Mouse (Mus musculus) hindbrain, postnatal 0 days (tissue): ENCODE results near the gene Zfp53. TPM values are rescaled to one million over a fixed set of nuclear protein-coding genes. Genes with fewer than 3 reads are reported as not detected.

Experiments
- ATAC-seq: fragments of 200-750 bp; cut with Nextera tagmentation; 2 replicates; pipeline ENCODE4 v1.8.0; 2017; ENCODE audit warnings: mild to moderate bottlenecking, moderate TSS enrichment, moderate library complexity
- DNase-seq: peaks from one replicate; pipeline ENCODE4 v3.0.0-alpha.2; 2015; ENCODE audit warnings: low spot score
- H3K27ac ChIP-seq: fragments of 300-500 bp; sonication (generic); 2 replicates; pipeline ENCODE4 v1.5.1; 2014; ENCODE audit warnings: mild to moderate bottlenecking
- H3K27me3 ChIP-seq: fragments of 300-500 bp; sonication (generic); 2 replicates; pipeline ENCODE4 v1.6.1; 2014; ENCODE audit warnings: low read length, mixed read lengths; ENCODE audit not compliant: insufficient read depth
- H3K36me3 ChIP-seq: fragments of 300-500 bp; sonication (generic); 2 replicates; pipeline ENCODE4 v1.6.1; 2014; ENCODE audit warnings: low read length, mixed read lengths; ENCODE audit not compliant: insufficient read depth
- H3K4me1 ChIP-seq: fragments of 300-500 bp; sonication (generic); 2 replicates; pipeline ENCODE4 v1.6.1; 2014; ENCODE audit warnings: antibody characterized with exemption, low read length, mixed read lengths; ENCODE audit not compliant: insufficient read depth
- H3K4me2 ChIP-seq: fragments of 300-500 bp; sonication (generic); 2 replicates; pipeline ENCODE4 v1.6.1; 2014; ENCODE audit warnings: low read depth, mild to moderate bottlenecking, low read length, moderate library complexity, mixed read lengths
- H3K4me3 ChIP-seq: fragments of 300-500 bp; sonication (generic); 2 replicates; pipeline ENCODE4 v1.5.1; 2014; ENCODE audit warnings: low read length
- H3K9ac ChIP-seq: fragments of 300-500 bp; sonication (generic); replicated peaks from 2 replicates; pipeline ENCODE4 v1.6.1; 2014; ENCODE audit warnings: mild to moderate bottlenecking, low read length, moderate library complexity, mixed read lengths
- H3K9me3 ChIP-seq: fragments of 300-500 bp; sonication (generic); 2 replicates; pipeline ENCODE4 v1.6.1; 2016; ENCODE audit warnings: low read length, mixed read lengths
- CTCF ChIP-seq: IDR thresholded peaks from 2 replicates; pipeline ENCODE4 v1.5.1; 2016; ENCODE audit warnings: antibody characterized with exemption, control low read depth, low read depth
- WGBS: fragments of 180-500 bp; shearing (Covaris S2); extraction: QIAGEN DNeasy Blood & Tissue Kit; methylation state at CpG from one replicate; pipeline ENCODE4 v1.1.7; 2014; 5-methylcytosine and 5-hydroxymethylcytosine counted together
- polyA plus RNA-seq: library from polyadenylated mRNA; unstranded; fragments of >200 nt; fragmentation: Nextera tagmentation; extraction: Ambion mirVana; gene quantifications from 2 replicates; pipeline ENCODE4 v1.2.1, GENCODE M21; 2015
- total RNA-seq: library from RNA; depleted of rRNA; stranded (reverse); fragments of >200 nt; gene quantifications from 2 replicates; pipeline ENCODE4 v1.2.3, GENCODE M21; 2014; rRNA removed

The Zfp53 gene
- total and polyA plus RNA-seq, 2 experiments from 2014 or later = 3.1 to 7.9 TPM

DNA sequence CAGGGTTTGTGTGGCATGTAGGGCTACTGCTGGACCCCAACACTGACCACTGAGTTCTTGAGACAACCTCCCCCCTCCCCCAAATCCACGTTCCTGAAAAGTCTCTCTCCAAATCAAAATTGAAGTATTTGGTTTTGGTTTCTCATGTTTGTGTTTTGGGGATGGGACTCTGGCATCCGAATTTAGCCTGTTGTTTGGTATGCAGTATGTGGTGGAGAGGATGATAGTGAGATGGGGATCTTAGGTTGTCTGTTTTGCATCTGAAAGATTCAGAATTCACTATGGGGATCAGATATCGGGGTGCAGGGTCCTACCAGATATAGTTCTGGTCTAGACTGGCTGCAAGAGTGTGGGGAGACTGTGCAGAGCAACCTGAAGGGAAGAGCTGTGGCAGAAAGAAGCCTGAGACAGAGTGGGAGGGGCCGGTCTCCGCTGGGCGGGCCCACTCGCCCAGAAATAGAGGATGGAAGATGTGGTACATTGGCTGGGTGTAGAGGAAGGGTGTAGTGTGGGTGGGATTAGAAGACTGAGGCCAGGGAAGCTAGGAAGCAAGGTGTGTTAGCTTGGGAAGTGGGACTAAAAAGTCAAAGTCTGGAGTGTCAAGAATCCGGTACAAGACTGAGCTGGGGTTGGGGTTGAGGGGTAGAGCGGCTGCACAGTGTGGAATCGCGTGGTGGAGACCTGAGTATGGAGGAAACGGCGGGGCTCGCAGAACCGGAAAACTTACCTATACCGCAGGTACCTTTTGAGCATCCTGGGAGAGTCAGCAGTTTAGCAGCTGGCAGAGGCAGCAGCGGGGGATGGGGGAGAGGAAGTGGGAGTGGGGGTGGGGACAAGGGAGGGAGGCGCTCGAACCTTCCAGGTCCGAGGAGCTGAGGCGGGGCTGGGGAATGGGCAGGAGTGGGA, 46.6 kb downstream of the Zfp53 start, which contains the start of gene Zfp52:
Gene Zfp52 (plus strand): TSS at position 444 of the 906 bp plus-strand sequence.
- peak; percentile 42 for ATAC-seq
- Histone ChIP-seq H3K4me2 (peak within 1 kb of the TSS; percentile 91), H3K27ac (peak within 1 kb of the TSS; percentile 65), H3K36me3 (no peaks in the 10 kb centered on the region), H3K9me3 (no peaks in the 10 kb centered on the region), H3K4me3 (peak within 1 kb of the TSS; percentile 51), H3K4me1 (no peaks in the 10 kb centered on the region), H3K27me3 (no peaks in the 10 kb centered on the region), H3K9ac (peak within 1 kb of the TSS; percentile 57)
- TF ChIP-seq CTCF = no peak
- peak; percentile 39 for DNase-seq
- WGBS = 3% methylated on average over 20 of the region's 21 CpGs

DNA sequence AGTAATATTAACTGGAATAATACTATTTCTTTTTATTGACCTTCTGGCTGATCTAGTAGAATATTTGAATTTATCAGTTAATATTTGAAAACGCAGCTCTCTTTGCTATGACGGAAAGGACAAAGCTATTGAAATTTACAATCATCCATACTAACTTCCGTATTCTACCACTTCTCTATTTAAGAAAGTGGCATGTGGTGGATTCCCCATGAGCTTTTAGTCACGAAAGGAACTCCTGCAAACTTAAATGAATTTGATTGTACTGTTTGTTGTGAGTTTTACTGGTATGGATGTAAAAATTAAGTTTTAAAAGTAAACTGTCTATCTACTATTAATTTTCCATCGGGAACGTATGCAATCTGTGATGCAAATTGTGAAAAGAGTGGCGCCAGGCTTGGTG, 47.3 kb downstream of the Zfp53 start:
- no peak for DNase-seq
- Histone ChIP-seq H3K36me3 (no peaks in the 10 kb centered on the region), H3K9ac (peak overlapping the region; percentile 57; the same call in 1 of the 2 replicates), H3K9me3 (no peaks in the 10 kb centered on the region), H3K4me3 (peak overlapping the region; percentile 51), H3K4me1 (no peaks in the 10 kb centered on the region), H3K27ac (0 out of 2 replicates have a peak overlapping the region, but pooled peaks have one; percentile 65), H3K27me3 (no peaks in the 10 kb centered on the region), H3K4me2 (peak overlapping the region; percentile 91)
- TF ChIP-seq CTCF = no peak
- 32% methylated on average over 7 of the region's 7 CpGs for WGBS
- ATAC-seq = no peak

DNA sequence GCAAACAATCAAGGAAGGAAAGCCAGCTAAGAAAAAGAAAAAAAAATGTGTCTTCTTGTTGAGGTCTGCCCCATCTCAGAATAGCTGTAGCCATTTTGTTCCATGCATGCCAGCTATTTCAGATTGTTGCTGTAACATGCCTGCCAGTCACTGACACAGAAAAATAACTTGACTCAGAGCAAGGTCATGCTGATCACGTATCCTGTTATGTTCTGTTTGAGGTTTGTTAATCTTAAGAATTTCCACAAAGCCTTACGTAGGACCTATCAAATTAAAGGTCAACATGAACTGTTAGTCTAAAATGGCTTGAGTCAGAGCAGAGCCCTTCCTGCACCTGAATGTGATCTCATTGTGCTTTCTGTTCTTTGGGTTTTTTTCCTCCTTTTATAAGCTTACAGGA, 47.9 kb downstream of the Zfp53 start:
- WGBS = 77% methylated on average over 2 of the region's 2 CpGs
- H3K27ac ChIP-seq = no peak overlapping the region
- H3K9ac ChIP-seq = no peak overlapping the region
- ATAC-seq = no peak
- no peaks in the 10 kb centered on the region for H3K27me3 ChIP-seq
- no peak for DNase-seq
- no peak overlapping the region for H3K4me2 ChIP-seq
- no peaks in the 10 kb centered on the region for H3K4me1 ChIP-seq
- no peak for TF ChIP-seq CTCF
- H3K9me3 ChIP-seq = no peaks in the 10 kb centered on the region
- H3K4me3 ChIP-seq = no peak overlapping the region
- H3K36me3 ChIP-seq = no peaks in the 10 kb centered on the region

DNA sequence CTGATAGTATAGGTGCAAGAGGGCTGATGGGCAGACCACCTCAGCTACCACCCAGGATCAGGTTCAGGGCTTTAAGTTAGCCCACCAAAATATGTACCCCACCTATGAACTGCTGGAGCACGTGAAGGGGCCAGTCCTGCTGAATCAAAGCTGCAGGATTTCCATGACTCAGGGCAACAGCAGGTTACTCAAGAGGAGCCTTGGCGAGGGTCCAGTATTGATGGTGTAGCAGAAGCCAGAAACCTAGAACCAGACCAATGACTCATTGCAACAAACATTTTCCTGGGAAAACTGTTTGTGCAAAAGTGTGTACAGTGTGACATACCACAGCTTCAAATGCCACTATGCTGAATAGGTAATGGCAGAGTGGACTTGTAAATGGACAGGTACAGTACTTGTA, 69.0 kb downstream of the Zfp53 start:
- Histone ChIP-seq H3K36me3 (peaks cover 3% of the 10 kb centered on the region; the same call in 1 of the 2 replicates), H3K27ac (no peak overlapping the region), H3K9me3 (no peaks in the 10 kb centered on the region), H3K27me3 (no peaks in the 10 kb centered on the region), H3K4me1 (no peaks in the 10 kb centered on the region), H3K4me3 (no peak overlapping the region), H3K9ac (no peak overlapping the region), H3K4me2 (no peak overlapping the region)
- no peak for TF ChIP-seq CTCF
- WGBS = 83% methylated on average over 2 of the region's 2 CpGs
- DNase-seq (no peak), ATAC-seq (no peak)

Other genes with a start within 250 kb of the Zfp53 start
- not detected in 2 replicates for gene Vmn1r235, start 232.6 kb upstream of the Zfp53 start, total RNA-seq
- not detected in 2 replicates for gene Vmn1r235, start 232.6 kb upstream of the Zfp53 start, polyA plus RNA-seq
- not detected in 2 replicates for gene Vmn1r236, start 206.1 kb upstream of the Zfp53 start, total RNA-seq
- not detected in 2 replicates for gene Vmn1r236, start 206.1 kb upstream of the Zfp53 start, polyA plus RNA-seq
- not detected in 2 replicates for gene Vmn1r237, start 177.1 kb upstream of the Zfp53 start, total RNA-seq
- gene Vmn1r237, start 177.1 kb upstream of the Zfp53 start, polyA plus RNA-seq = not detected in 2 replicates
- 0.73 and 1.7 TPM in 2 replicates for gene Zfp677, start 105.2 kb upstream of the Zfp53 start, total RNA-seq
- 1.8 and 2.7 TPM in 2 replicates for gene Zfp677, start 105.2 kb upstream of the Zfp53 start, polyA plus RNA-seq
- 2.1 and 2.2 TPM in 2 replicates for gene Zfp54, start 65.8 kb upstream of the Zfp53 start, total RNA-seq
- gene Zfp54, start 65.8 kb upstream of the Zfp53 start, polyA plus RNA-seq = 1.8 and 2.4 TPM in 2 replicates
- 2.9 and 3.2 TPM in 2 replicates for gene Zfp51, start 38.6 kb upstream of the Zfp53 start, total RNA-seq
- gene Zfp51, start 38.6 kb upstream of the Zfp53 start, polyA plus RNA-seq = 5.6 TPM in 2 replicates
- gene Zfp52, start 46.5 kb downstream of the Zfp53 start, total RNA-seq = 2.0 and 2.1 TPM in 2 replicates
- 2.1 and 2.3 TPM in 2 replicates for gene Zfp52, start 46.5 kb downstream of the Zfp53 start, polyA plus RNA-seq
- 6.5 and 8.7 TPM in 2 replicates for gene Zfp948, start 78.0 kb downstream of the Zfp53 start, total RNA-seq
- 13.2 and 15.5 TPM in 2 replicates for gene Zfp948, start 78.0 kb downstream of the Zfp53 start, polyA plus RNA-seq
- 3.3 and 4.2 TPM in 2 replicates for gene Zfp983, start 161.6 kb downstream of the Zfp53 start, total RNA-seq
- gene Zfp983, start 161.6 kb downstream of the Zfp53 start, polyA plus RNA-seq = 4.7 and 5.0 TPM in 2 replicates
- gene Gm10226, start 202.9 kb downstream of the Zfp53 start, total RNA-seq = not detected in 2 replicates
- gene Gm10226, start 202.9 kb downstream of the Zfp53 start, polyA plus RNA-seq = 5.5 and 6.9 TPM in 2 replicates
- gene Zfp760, start 218.7 kb downstream of the Zfp53 start, total RNA-seq = 3.7 and 4.6 TPM in 2 replicates
- 4.7 and 5.6 TPM in 2 replicates for gene Zfp760, start 218.7 kb downstream of the Zfp53 start, polyA plus RNA-seq
- 6.5 and 9.0 TPM in 2 replicates for gene Zfp229, start 241.8 kb downstream of the Zfp53 start, total RNA-seq
- 6.8 and 12.6 TPM in 2 replicates for gene Zfp229, start 241.8 kb downstream of the Zfp53 start, polyA plus RNA-seq